Mouse (Mus musculus): Measurements from ENCODE around the gene Sepsecs. TPM values are rescaled to one million over a fixed set of nuclear protein-coding genes. Genes with fewer than 3 reads are reported as not detected.

The Sepsecs gene
- polyA plus RNA-seq, 1 experiment from 2014 or later = 6.4 TPM

GRCm38 (mm10) chr5:52674384-52675069 lies 5.0 kb upstream of the Sepsecs start:
- H3K27ac ChIP-seq (ENCODE audit: poor library complexity, severe bottlenecking) = no peak overlapping the region
- peaks cover 11% of the 10 kb centered on the region for H3K27me3 ChIP-seq (replicated peaks)
- ATAC-seq (ENCODE audit: insufficient number of reproducible peaks, low FRiP score) = no peak
- H3K4me1 ChIP-seq (replicated peaks) = no peaks in the 10 kb centered on the region
- H3K4me2 ChIP-seq = no peak overlapping the region
- H3K4me3 ChIP-seq = no peak overlapping the region
- no peaks in the 10 kb centered on the region for H3K36me3 ChIP-seq
- WGBS = 70% methylated on average over 4 of the region's 4 CpGs
- H3K9ac ChIP-seq = no peak overlapping the region
- H3K9me3 ChIP-seq (replicated peaks) = no peaks in the 10 kb centered on the region

GRCm38 (mm10) chr5:52673341-52673740 lies 3.8 kb upstream of the Sepsecs start:
- no peaks in the 10 kb centered on the region; the same call in 1 of the 2 replicates for H3K4me1 ChIP-seq (replicated peaks)
- H3K27me3 ChIP-seq (replicated peaks) = peaks cover 11% of the 10 kb centered on the region
- 37% methylated on average over 9 of the region's 9 CpGs for WGBS
- H3K9ac ChIP-seq = no peak overlapping the region
- H3K4me3 ChIP-seq = no peak overlapping the region
- H3K4me2 ChIP-seq = no peak overlapping the region
- H3K27ac ChIP-seq (ENCODE audit: poor library complexity, severe bottlenecking) = no peak overlapping the region
- H3K36me3 ChIP-seq = no peaks in the 10 kb centered on the region
- no peak for ATAC-seq (ENCODE audit: insufficient number of reproducible peaks, low FRiP score)
- no peaks in the 10 kb centered on the region for H3K9me3 ChIP-seq (replicated peaks)

DNA sequence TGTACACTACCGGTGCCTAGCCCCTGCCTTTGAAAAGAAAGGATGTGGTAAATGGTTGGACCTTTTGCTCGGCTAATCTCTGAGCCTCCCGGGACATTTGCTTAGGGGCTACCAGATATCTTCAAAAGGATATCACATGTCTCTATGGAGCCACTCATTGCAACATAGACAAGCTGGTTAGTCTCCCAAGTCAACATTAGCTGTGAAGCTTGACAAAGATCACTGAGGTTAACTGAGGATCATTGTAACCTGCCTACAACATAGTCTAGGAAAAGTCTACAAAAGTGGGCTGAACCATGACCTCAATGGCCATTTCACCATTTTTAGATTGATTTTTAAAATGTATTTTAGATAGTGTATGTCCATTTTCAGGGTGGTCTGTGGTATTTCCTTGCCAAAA lies 1.2 kb upstream of the Sepsecs start:
- Histone ChIP-seq H3K36me3 (no peaks in the 10 kb centered on the region), H3K4me1 (replicated peaks) (no peaks in the 10 kb centered on the region; the same call in 1 of the 2 replicates), H3K9me3 (replicated peaks) (no peaks in the 10 kb centered on the region), H3K4me2 (no peak overlapping the region), H3K27ac (ENCODE audit: poor library complexity, severe bottlenecking) (no peak overlapping the region), H3K4me3 (no peak overlapping the region), H3K27me3 (replicated peaks) (peaks cover 11% of the 10 kb centered on the region), H3K9ac (no peak overlapping the region)
- 68% methylated on average over 3 of the region's 3 CpGs for WGBS
- ATAC-seq (ENCODE audit: insufficient number of reproducible peaks, low FRiP score) = no peak

DNA sequence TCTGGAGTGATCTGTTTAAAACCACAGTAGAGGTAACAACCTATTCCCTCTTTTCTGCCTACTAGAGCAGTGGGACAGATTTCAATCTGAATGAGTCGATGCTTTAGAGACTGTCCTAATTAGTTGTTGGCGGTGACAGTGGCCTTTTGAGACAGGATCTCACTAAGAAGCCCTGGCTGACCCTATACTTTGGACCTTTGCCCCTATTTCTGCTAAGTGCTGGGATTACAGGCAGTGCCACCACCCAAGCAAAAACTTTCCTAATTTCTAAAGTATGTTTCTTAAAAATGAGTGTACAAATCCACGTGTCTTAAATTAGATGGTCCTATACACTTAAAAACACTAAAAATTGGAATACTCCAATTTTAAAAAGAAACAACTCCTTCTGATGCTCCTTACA lies 2.7 kb downstream of the Sepsecs start:
- Histone ChIP-seq H3K4me2 (no peak overlapping the region), H3K27ac (ENCODE audit: poor library complexity, severe bottlenecking) (no peak overlapping the region), H3K27me3 (replicated peaks) (no peaks in the 10 kb centered on the region; the same call in 1 of the 2 replicates), H3K4me3 (no peak overlapping the region), H3K9ac (no peak overlapping the region), H3K36me3 (peaks cover 20% of the 10 kb centered on the region), H3K9me3 (replicated peaks) (no peaks in the 10 kb centered on the region), H3K4me1 (replicated peaks) (no peaks in the 10 kb centered on the region; the same call in 1 of the 2 replicates)
- 87% methylated on average over 3 of the region's 3 CpGs for WGBS
- ATAC-seq (ENCODE audit: insufficient number of reproducible peaks, low FRiP score) = no peak

DNA sequence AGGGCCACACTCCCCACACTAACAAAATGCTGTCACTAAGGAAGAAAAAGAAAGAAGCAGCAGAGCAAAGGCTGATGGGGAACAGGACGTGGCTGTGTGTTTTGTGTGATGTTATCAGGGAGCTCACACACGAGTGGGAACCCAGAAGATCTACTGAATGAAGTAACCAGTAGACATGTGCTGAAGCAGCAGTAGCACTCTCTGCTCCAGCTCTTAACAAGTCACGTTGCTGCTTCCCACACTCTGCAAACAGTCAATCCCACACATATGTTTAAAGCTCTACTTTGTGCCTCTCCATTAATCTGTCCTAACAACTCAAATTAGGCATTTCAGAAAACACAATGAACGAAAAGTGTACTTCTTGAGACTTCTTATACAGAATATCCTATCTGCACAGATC lies 11.6 kb downstream of the Sepsecs start:
- no peak overlapping the region for H3K9ac ChIP-seq
- peaks cover 32% of the 10 kb centered on the region for H3K36me3 ChIP-seq
- no peaks in the 10 kb centered on the region for H3K4me1 ChIP-seq (replicated peaks)
- H3K9me3 ChIP-seq (replicated peaks) = no peaks in the 10 kb centered on the region
- no peak overlapping the region for H3K27ac ChIP-seq (ENCODE audit: poor library complexity, severe bottlenecking)
- no peak overlapping the region for H3K4me2 ChIP-seq
- H3K4me3 ChIP-seq = no peak overlapping the region
- H3K27me3 ChIP-seq (replicated peaks) = no peaks in the 10 kb centered on the region
- WGBS = 63% methylated on average over 4 of the region's 4 CpGs
- ATAC-seq (ENCODE audit: insufficient number of reproducible peaks, low FRiP score) = no peak

- H3K36me3 ChIP-seq = peaks cover 36% of the 10 kb centered on the region
- no peak overlapping the region for H3K4me2 ChIP-seq
- 80% methylated on average over 5 of the region's 5 CpGs for WGBS
- H3K9ac ChIP-seq = no peak overlapping the region
- no peak overlapping the region for H3K27ac ChIP-seq (ENCODE audit: poor library complexity, severe bottlenecking)
- no peaks in the 10 kb centered on the region for H3K9me3 ChIP-seq (replicated peaks)
- no peak for ATAC-seq (ENCODE audit: insufficient number of reproducible peaks, low FRiP score)
- no peaks in the 10 kb centered on the region for H3K4me1 ChIP-seq (replicated peaks)
- H3K27me3 ChIP-seq (replicated peaks) = no peaks in the 10 kb centered on the region
- no peak overlapping the region for H3K4me3 ChIP-seq
Observed at GRCm38 (mm10) chr5:52657336-52657735, 12.2 kb downstream of the Sepsecs start.

- Histone ChIP-seq H3K36me3 (peaks cover 40% of the 10 kb centered on the region), H3K4me2 (no peak overlapping the region), H3K27ac (ENCODE audit: poor library complexity, severe bottlenecking) (no peak overlapping the region), H3K9ac (no peak overlapping the region), H3K4me3 (no peak overlapping the region), H3K27me3 (replicated peaks) (no peaks in the 10 kb centered on the region), H3K4me1 (replicated peaks) (no peaks in the 10 kb centered on the region), H3K9me3 (replicated peaks) (no peaks in the 10 kb centered on the region)
- WGBS = 71% methylated on average over 8 of the region's 8 CpGs
- no peak for ATAC-seq (ENCODE audit: insufficient number of reproducible peaks, low FRiP score)
Observed at GRCm38 (mm10) chr5:52655992-52656391, 13.5 kb downstream of the Sepsecs start.

DNA sequence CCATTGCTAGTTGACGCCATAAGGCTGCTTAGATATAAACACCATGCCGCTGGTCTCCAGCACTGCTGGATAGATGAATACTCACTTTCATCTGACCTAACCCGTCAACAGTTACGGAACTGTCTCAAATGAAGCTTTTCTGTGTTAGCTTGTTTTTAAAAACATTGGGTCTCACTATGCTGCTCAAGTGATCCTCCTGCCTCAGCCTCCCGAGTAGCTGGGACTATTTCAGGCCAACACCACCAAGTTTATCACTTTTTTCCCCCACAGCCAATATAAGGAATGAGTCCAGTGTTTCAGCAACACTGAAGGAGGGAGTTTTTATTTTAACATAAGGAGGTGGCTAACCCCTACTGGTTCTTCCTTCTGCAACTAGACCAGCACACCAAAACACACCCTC lies 14.5 kb downstream of the Sepsecs start:
- no peak overlapping the region for H3K4me3 ChIP-seq
- 89% methylated on average over 5 of the region's 5 CpGs for WGBS
- no peaks in the 10 kb centered on the region for H3K27me3 ChIP-seq (replicated peaks)
- no peaks in the 10 kb centered on the region for H3K9me3 ChIP-seq (replicated peaks)
- H3K36me3 ChIP-seq = peaks cover 37% of the 10 kb centered on the region
- ATAC-seq (ENCODE audit: insufficient number of reproducible peaks, low FRiP score) = no peak
- H3K27ac ChIP-seq (ENCODE audit: poor library complexity, severe bottlenecking) = no peak overlapping the region
- no peak overlapping the region for H3K9ac ChIP-seq
- no peak overlapping the region for H3K4me2 ChIP-seq
- H3K4me1 ChIP-seq (replicated peaks) = no peaks in the 10 kb centered on the region

DNA sequence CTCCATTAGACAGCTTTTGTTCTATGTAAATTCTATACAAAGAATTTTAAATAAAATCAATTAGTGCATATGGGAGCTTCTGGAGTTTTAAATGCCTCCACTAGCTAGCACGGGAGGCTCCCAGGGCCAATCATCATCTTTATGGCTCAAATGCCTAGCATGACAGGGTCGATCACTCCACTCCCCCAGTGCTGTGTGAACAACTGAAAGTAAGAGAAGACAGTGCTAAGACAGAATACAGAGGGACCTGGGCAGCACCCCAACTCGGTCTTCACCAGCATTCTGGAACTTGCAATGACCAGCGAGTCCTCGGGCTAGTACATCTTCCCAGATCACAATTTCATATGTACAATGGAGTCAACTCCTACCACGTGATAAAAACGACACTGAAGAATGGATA lies 16.9 kb downstream of the Sepsecs start:
- no peak overlapping the region for H3K4me2 ChIP-seq

DNA sequence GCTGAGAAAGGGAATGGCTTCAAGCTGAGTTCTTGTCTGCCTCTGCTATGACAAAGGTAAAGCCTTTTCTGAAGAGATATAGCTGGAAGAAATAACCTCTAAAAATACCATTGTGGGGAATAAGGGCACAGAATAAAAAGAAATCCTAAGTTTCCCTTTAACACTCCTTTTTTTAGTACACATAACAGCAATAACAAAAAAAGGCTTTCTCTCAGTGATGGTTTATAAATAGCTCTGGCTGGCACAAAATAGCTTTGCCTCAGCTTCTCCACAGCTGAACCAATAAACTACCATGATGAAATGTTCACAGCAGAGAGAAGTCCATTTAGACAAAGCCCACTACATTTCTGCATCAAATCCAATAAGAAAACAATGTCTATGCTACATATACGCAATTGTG lies 17.4 kb downstream of the Sepsecs start:
- H3K4me2 ChIP-seq = no peak overlapping the region
- peaks cover 39% of the 10 kb centered on the region for H3K36me3 ChIP-seq
- H3K4me3 ChIP-seq = no peak overlapping the region
- H3K9ac ChIP-seq = no peak overlapping the region
- no peaks in the 10 kb centered on the region for H3K4me1 ChIP-seq (replicated peaks)
- 82% methylated on average over 1 of the region's 1 CpGs for WGBS
- H3K27ac ChIP-seq (ENCODE audit: poor library complexity, severe bottlenecking) = no peak overlapping the region
- no peaks in the 10 kb centered on the region for H3K9me3 ChIP-seq (replicated peaks)
- no peak for ATAC-seq (ENCODE audit: insufficient number of reproducible peaks, low FRiP score)
- no peaks in the 10 kb centered on the region for H3K27me3 ChIP-seq (replicated peaks)

More for the DNA sequence above, 16.9 kb downstream of the Sepsecs start:
- no peak for ATAC-seq (ENCODE audit: insufficient number of reproducible peaks, low FRiP score)
- H3K4me3 ChIP-seq = no peak overlapping the region
- no peak overlapping the region for H3K9ac ChIP-seq
- no peak overlapping the region for H3K27ac ChIP-seq (ENCODE audit: poor library complexity, severe bottlenecking)
- H3K27me3 ChIP-seq (replicated peaks) = no peaks in the 10 kb centered on the region
- WGBS = 89% methylated on average over 7 of the region's 7 CpGs
- peaks cover 38% of the 10 kb centered on the region for H3K36me3 ChIP-seq
- no peaks in the 10 kb centered on the region for H3K9me3 ChIP-seq (replicated peaks)
- no peaks in the 10 kb centered on the region for H3K4me1 ChIP-seq (replicated peaks)

DNA sequence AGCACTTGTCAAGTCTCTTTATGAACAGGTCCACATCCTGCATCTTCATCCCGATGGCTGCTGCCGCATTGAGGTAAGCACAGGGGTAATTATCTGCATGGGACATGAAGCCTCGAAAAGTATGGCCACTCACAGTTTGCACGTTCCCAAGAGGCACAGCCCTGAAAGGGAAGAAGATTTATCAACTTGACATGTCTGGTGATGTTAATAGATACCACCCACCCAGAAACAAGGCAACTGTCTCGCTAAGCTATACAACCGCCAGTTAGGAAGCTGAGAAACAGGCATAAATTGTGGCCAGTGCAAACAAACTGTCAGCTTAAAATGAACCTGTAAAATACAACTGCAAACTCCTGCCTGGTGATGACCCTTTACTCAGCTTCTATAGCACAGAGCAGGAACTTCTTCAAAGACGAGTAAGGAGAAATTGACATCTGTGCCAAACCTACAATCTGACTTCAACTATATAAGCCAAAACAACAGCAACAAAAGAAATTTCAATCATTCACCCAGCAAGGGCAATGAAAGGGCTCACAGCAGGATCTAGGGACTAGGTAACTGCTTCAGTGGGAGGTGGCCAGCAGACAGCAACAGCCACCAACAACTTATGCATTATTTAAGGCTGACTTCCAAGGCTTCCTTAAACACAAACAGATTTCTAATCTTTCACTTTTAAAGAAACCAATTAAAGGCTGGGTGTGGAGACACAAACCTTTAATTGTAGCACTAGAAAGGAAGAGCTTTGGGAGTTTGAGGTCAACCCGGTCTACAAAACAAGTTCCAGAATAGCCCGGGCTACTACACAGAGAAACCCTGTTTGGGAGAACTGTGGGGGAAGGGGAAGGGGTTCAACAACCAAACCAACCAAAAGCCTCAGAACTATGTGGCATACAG lies 25.3 kb downstream of the Sepsecs start:
- H3K4me1 ChIP-seq (replicated peaks) = no peaks in the 10 kb centered on the region
- H3K9ac ChIP-seq = no peak overlapping the region
- H3K27me3 ChIP-seq (replicated peaks) = no peaks in the 10 kb centered on the region
- H3K27ac ChIP-seq (ENCODE audit: poor library complexity, severe bottlenecking) = no peak overlapping the region
- no peak overlapping the region for H3K4me2 ChIP-seq
- ATAC-seq (ENCODE audit: insufficient number of reproducible peaks, low FRiP score) = no peak
- 0 out of 2 replicates have a peak, but pooled peaks cover 4% of the 10 kb centered on the region for H3K9me3 ChIP-seq (replicated peaks)
- WGBS = 73% methylated on average over 9 of the region's 9 CpGs
- H3K36me3 ChIP-seq = peaks cover 56% of the 10 kb centered on the region
- no peak overlapping the region for H3K4me3 ChIP-seq

Measured in heart, embryonic 12.5 days (tissue).